Mouse (Mus musculus) MEL (cell line): Measurements from ENCODE around the gene Mapkap1.

Source experiments
- BHLHE40 ChIP-seq: IDR thresholded peaks from 2 replicates; pipeline ENCODE4 v1.6.1; 2012; ENCODE audit warnings: low read depth, mild to moderate bottlenecking, inconsistent platforms, low read length, improper control_type of control experiment, borderline replicate concordance
- CTCF ChIP-seq, 3 experiments: IDR thresholded peaks in 2 of 3; conservative IDR thresholded peaks in 1 of 3; 2 replicates each; pipeline ENCODE4 v1.5.1; 2011 to 2012; ENCODE audit warnings: low read length in 3 of 3, low read depth in 2 of 3, mild to moderate bottlenecking in 2 of 3, improper control_type of control experiment in 1 of 3, inconsistent platforms in 1 of 3, mixed read lengths in 1 of 3, moderate library complexity in 1 of 3; ENCODE audit not compliant: control insufficient read depth in 1 of 3, insufficient read depth in 1 of 3, poor library complexity in 1 of 3, severe bottlenecking in 1 of 3
- E2F4 ChIP-seq: IDR thresholded peaks from 2 replicates; pipeline ENCODE4 v1.6.1; 2011; ENCODE audit warnings: low read depth, low read length, improper control_type of control experiment, borderline replicate concordance
- EP300 ChIP-seq, 2 experiments: IDR thresholded peaks; 2 replicates each; pipeline ENCODE4 v1.6.1; 2011; ENCODE audit warnings: improper control_type of control experiment in 2 of 2, low read length in 2 of 2, low read depth in 1 of 2, mild to moderate bottlenecking in 1 of 2
- GABPA ChIP-seq: IDR thresholded peaks from 2 replicates; pipeline ENCODE4 v1.6.1; 2012; ENCODE audit warnings: low read depth, mild to moderate bottlenecking, inconsistent platforms, low read length, improper control_type of control experiment, moderate library complexity
- MAFK ChIP-seq: IDR thresholded peaks from 2 replicates; pipeline ENCODE4 v1.6.1; 2011; ENCODE audit warnings: low read depth, mild to moderate bottlenecking, low read length, improper control_type of control experiment, borderline replicate concordance
- TCF12 ChIP-seq: IDR thresholded peaks from 2 replicates; pipeline ENCODE4 v1.6.1; 2014; ENCODE audit warnings: low read depth, mild to moderate bottlenecking, inconsistent platforms, low read length, improper control_type of control experiment, moderate library complexity
- UBTF ChIP-seq: IDR thresholded peaks from 2 replicates; pipeline ENCODE4 v1.6.1; 2012; ENCODE audit warnings: low read depth, mild to moderate bottlenecking, inconsistent platforms, low read length, improper control_type of control experiment, moderate library complexity, borderline replicate concordance; ENCODE audit not compliant: insufficient read depth
- USF1 ChIP-seq: IDR thresholded peaks from 2 replicates; pipeline ENCODE4 v1.6.1; 2014; ENCODE audit warnings: low read depth, mild to moderate bottlenecking, inconsistent platforms, low read length, improper control_type of control experiment, moderate library complexity
- ZNF384 ChIP-seq: IDR thresholded peaks from 2 replicates; pipeline ENCODE4 v1.6.1; 2012; ENCODE audit warnings: low read depth, mild to moderate bottlenecking, inconsistent platforms, low read length, improper control_type of control experiment

DNA sequence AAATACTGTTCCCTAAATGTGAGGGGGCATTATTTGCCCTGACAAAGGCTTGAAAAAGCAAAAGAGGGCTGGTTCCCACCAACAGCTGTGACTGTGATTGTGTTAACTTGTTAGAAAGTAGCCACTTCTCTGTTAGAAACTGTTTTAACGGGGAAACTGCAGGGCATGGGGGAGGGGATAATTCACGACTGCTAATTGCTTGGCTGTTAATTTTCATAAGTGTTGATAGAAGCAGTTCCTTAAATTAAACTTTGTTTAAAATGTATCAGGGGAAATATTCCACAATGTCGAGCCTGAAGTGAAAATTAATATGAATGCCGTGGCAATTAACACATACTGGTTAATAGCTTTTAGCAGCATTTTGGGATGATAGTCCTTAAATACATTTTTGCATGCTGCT, 42.2 kb downstream of the Mapkap1 start:
- no peak for TF ChIP-seq EP300 (IDR thresholded peaks at IDR 0.05; ENCODE audit: low read depth in 1 of 2, low read length in 2 of 2)
- no peak for TF ChIP-seq TCF12
- no peak for TF ChIP-seq UBTF
- TF ChIP-seq E2F4: no peak
- no peak for TF ChIP-seq CTCF (IDR thresholded peaks at IDR 0.05 in 2 of 3, conservative IDR thresholded peaks at IDR 0.05 in 1 of 3; ENCODE audit: control insufficient read depth in 1 of 3, insufficient read depth in 1 of 3, low read depth in 2 of 3, low read length in 3 of 3, poor library complexity in 1 of 3, severe bottlenecking in 1 of 3)
- no peak for TF ChIP-seq USF1
- TF ChIP-seq MAFK: no peak
- TF ChIP-seq GABPA: no peak
- no peak for TF ChIP-seq ZNF384
- TF ChIP-seq BHLHE40: no peak
